Mouse (Mus musculus) embryonic fibroblast, embryonic 13.5 days (primary cell): Measurements from ENCODE around the gene Eomes.

Source experiments
- CTCF ChIP-seq: IDR thresholded peaks from 2 replicates; pipeline ENCODE4 v1.5.1; 2011; ENCODE audit warnings: mild to moderate bottlenecking, control low read depth, low read length, moderate library complexity, borderline replicate concordance; ENCODE audit not compliant: insufficient read depth
- POLR2A ChIP-seq: IDR thresholded peaks from 2 replicates; pipeline ENCODE4 v1.6.1; 2011; ENCODE audit warnings: low read depth, mild to moderate bottlenecking, control low read depth, low read length, moderate library complexity

DNA sequence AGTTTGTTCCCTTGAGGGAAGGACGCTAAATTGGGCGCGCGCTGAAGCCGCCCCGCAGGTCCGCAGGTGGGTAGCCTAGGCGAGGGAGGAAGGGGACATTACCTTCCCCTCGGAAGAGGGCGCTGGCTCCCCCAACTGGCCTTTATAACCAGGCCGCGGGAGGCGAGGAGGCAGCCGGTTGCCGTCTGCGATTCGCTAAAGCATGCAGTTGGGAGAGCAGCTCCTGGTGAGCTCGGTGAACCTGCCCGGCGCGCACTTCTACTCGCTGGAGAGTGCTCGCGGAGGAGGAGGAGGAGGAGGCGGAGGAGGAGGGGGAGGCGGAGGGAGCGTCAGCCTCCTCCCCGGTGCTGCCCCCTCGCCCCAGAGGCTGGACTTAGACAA is 436 bp downstream of the Eomes start:
- TF ChIP-seq CTCF: no peak
- TF ChIP-seq POLR2A: no peak
